Mouse (Mus musculus) forebrain, embryonic 16.5 days (tissue): ENCODE measurements around the gene Pfkfb4. TPM values are rescaled to one million over a fixed set of nuclear protein-coding genes. Genes with fewer than 3 reads are reported as not detected.

Experiments
- microRNA counts: library from miRNA; unstranded; fragments of <30 nt; microRNA quantifications from one replicate; lab custom pipeline; 2016
- microRNA-seq: library from miRNA; unstranded; fragments of <30 nt; microRNA quantifications from one replicate; pipeline ENCODE4, GENCODE M21; 2017
- polyA plus RNA-seq: library from polyadenylated mRNA; unstranded; fragments of >200 nt; fragmentation: Nextera tagmentation; extraction: Ambion mirVana; gene quantifications from 2 replicates; pipeline ENCODE4 v1.2.1, GENCODE M21; 2015

Gene Pfkfb4
- polyA plus RNA-seq, 1 experiment from 2014 or later = 34.0 TPM

MicroRNAs encoded within 50 kb of the gene (microRNA counts, 519-probe panel; counts per million panel counts)
- not detected for microRNA mmu-miR-711 (lab: Ali Mortazavi, UCI)

Small RNAs within 50 kb of the gene (microRNA-seq; reads per million reads assigned to microRNA genes)
- not detected for gene Mir711

Other genes with a start within 250 kb of the Pfkfb4 start
- gene Ip6k2, start 208.0 kb upstream of the Pfkfb4 start, polyA plus RNA-seq = 183 and 224 TPM in 2 replicates
- gene Nckipsd, start 183.4 kb upstream of the Pfkfb4 start, polyA plus RNA-seq = 20.5 and 35.1 TPM in 2 replicates
- gene Celsr3, start 165.5 kb upstream of the Pfkfb4 start, polyA plus RNA-seq = 18.9 and 22.3 TPM in 2 replicates
- 11.5 and 13.8 TPM in 2 replicates for gene Slc26a6, start 138.5 kb upstream of the Pfkfb4 start, polyA plus RNA-seq
- gene Tmem89, start 77.2 kb upstream of the Pfkfb4 start, polyA plus RNA-seq = not detected in 2 replicates
- 389 and 410 TPM in 2 replicates for gene Uqcrc1, start 55.1 kb upstream of the Pfkfb4 start, polyA plus RNA-seq
- 1.5 and 2.0 TPM in 2 replicates for gene Col7a1, start 38.2 kb upstream of the Pfkfb4 start, polyA plus RNA-seq
- not detected in 2 replicates for gene Ucn2, start 5.8 kb upstream of the Pfkfb4 start, polyA plus RNA-seq
- gene Shisa5, start 46.8 kb downstream of the Pfkfb4 start, polyA plus RNA-seq = 52.4 and 52.7 TPM in 2 replicates
- gene Trex1, start 68.0 kb downstream of the Pfkfb4 start, polyA plus RNA-seq = 16.1 and 17.9 TPM in 2 replicates
- 36.0 and 38.3 TPM in 2 replicates for gene Atrip, start 82.3 kb downstream of the Pfkfb4 start, polyA plus RNA-seq
- gene Ccdc51, start 90.7 kb downstream of the Pfkfb4 start, polyA plus RNA-seq = 16.9 and 17.5 TPM in 2 replicates
- gene Tma7, start 90.8 kb downstream of the Pfkfb4 start, polyA plus RNA-seq = 505 and 526 TPM in 2 replicates
- 18.6 and 22.1 TPM in 2 replicates for gene Plxnb1, start 103.6 kb downstream of the Pfkfb4 start, polyA plus RNA-seq
- not detected in 2 replicates for gene Fbxw21, start 170.3 kb downstream of the Pfkfb4 start, polyA plus RNA-seq
- 0.27 TPM in 1 of 2 replicates, not detected in the other for gene Fbxw13, start 204.2 kb downstream of the Pfkfb4 start, polyA plus RNA-seq
- gene Fbxw20, start 243.0 kb downstream of the Pfkfb4 start, polyA plus RNA-seq = not detected in 2 replicates